Mouse (Mus musculus): ENCODE data around the gene Adgrv1. TPM values are rescaled to one million over a fixed set of nuclear protein-coding genes. Genes with fewer than 3 reads are reported as not detected.
"Not testable (repeated sequence)": the region's sequence is repeated elsewhere in the genome, so short reads cannot be mapped to it uniquely, and the experiment has no call there.

The Adgrv1 gene
- total RNA-seq, 4 experiments from 2014 or later = 1.6 to 2.9 (median 1.7) TPM

DNA sequence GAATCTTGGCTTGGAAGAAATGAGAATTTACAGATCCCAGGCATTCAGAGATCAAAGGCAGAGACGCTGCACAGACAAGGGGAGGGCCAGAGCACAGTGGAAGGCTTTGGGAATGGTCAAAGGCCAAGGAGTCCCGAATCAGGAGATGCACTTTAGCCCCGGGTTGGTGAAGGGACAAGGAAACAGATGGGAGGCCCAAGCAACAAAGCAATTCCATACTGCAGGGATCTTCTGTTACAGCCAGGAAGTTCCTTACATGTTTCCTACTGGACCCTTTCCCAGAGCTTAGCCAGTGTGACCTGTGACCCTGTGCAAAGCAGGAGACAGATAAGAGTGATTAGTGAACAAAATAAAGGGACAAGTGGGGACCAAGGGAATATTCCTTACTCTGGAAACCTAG lies 300.9 kb downstream of the Adgrv1 start:
- peak; percentile 55 for DNase-seq

DNA sequence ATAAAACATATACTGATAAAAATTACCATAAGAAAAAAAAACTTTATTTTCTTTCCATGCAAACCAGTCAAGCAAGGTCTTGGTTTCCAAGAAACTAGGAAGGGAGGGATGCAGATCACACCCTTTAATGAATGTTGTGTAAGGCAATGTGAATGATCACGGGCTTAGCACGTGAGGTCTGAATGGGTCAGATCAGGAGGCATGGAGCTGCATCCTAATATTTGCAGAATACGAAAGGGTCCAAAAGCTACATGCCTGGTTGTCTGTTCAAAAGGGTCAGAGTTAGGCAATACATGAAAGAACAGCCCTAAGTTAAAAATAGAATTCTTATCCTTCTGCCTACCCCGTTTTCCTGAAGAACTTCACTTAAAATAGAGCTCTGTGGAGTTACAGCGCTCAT lies 303.2 kb downstream of the Adgrv1 start:
- no peak for DNase-seq

GRCm38 (mm10) chr13:81328181-81328580 lies 304.8 kb downstream of the Adgrv1 start:
- DNase-seq = no peak

DNA sequence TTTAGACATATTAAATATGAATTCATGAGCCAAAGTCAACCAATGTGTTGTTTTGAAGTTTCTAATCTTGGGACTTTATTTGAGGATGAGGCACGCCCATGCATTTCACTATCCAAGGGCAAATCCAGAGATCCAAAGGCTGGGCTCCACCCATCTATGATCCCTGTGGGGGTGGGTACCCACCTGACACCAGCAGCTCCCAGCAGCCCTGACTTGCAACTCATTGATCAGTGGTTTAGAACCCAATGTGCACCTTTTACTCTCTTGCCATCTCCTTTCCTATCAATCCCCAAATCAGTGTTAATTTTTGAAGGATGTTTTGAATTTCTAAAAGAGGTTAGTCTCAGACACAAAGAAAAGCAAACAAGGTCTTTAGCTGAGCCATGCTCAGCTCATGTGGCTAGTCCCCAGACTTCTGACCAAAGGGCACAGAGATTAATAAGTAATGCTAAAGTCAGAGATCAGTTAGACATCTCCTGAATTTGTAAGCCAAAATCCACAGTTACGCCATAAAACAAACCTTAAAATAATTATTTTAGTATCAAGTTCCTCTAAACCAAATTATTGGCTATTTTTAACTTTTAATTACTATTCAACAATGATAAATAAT lies 307.2 kb downstream of the Adgrv1 start:
- no peak for DNase-seq

- no peak for DNase-seq
Measured at GRCm38 (mm10) chr13:81323546-81324316, 309.2 kb downstream of the Adgrv1 start.

DNA sequence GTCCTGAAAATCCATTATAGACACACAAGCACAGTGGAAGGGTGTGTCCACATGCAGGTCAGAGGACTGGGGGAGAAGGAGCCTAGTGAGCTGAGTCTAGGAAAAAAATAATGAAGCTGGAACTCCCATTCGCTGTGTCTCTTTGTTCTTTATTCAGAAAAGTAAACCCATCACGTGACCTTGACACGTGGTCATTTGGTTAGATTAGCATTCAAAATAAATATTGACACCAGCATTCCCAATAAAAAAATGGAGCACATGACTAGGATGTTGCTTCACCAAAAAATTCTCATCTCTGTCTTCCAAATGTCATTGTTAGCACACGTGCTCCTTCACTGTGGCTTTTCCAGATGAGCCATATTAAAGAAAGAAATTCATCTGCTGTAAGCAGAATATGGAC lies 316.4 kb downstream of the Adgrv1 start:
- DNase-seq = no peak

DNA sequence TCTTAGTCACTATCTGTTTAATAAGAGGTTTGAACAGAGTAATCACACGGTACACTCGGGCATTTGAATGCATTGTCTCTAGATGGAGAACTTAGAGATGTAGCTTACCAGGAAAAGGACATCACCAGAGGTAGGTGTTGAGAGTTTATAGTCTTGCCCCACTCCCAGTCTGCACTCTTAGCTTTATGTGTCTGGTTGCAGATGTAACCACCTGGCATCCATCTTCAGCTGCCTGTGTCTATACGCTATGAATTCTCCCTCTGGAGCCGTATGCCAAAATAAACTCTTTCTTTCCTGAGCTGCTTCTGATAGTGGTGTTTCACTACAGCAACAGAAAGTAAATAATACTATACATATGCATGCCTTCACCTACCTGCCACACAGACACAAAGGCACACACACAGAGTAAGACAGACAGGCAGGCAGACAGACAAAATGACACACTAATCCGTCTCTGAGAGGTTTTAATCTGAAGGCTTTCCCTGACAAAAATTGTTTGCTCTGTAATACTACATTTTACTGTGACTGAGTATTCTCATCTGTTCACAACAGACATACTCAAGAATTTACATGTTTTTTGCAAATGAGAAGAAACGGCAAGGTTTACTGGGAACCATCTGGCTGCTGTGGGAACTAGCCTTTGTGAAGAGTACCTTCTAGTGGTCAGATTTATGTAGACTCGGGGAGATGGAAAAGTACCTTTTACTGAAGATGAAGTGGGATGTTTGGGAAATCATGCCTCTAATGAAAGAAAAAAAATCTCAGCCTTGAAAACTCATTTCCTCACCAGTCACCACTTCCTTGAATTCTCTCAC lies 318.4 kb downstream of the Adgrv1 start:
- no peak for DNase-seq

GRCm38 (mm10) chr13:81312148-81312547 lies 320.8 kb downstream of the Adgrv1 start:
- DNase-seq = peak; percentile 44

- no peak for DNase-seq
Measured at GRCm38 (mm10) chr13:81300851-81301250, 332.1 kb downstream of the Adgrv1 start.

DNA sequence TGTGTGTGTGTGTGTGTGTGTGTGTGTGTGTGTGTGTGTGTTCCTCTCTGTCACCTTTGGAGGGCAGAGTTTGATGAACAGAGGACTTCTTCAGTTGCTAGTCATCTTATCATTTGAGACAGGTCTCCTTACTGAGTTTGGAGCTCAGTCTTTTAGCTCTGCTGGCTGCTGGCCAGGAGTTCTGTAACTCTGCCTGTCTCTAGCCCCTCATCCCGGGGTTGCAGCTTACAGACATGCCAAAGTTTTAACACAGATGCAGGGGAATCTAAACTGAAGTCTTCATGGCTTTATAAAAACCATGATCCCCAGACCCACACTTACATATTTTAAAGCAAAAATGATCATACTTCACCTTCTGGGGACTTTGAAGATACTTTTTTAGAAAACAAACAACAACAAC lies 338.8 kb downstream of the Adgrv1 start:
- DNase-seq = no peak

DNA sequence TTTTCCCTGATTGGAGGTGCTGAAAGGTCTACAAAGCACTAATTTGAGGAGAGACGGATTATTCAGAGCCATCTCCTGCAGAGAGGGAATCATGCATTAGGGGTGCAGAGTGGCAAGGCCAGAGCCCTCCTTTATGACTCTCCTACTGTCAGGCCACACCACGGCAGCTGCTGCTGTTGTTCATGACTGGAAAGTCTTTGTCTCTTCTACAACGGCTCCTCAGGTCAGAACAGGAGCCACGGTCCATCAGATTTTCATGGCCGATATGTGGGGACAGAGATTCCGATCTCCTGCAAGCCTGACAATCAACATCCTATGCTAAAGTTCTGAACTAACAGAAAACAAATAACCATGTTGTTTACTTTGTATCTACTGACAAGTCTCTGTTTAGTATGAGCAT lies 350.8 kb downstream of the Adgrv1 start:
- DNase-seq = no peak

DNA sequence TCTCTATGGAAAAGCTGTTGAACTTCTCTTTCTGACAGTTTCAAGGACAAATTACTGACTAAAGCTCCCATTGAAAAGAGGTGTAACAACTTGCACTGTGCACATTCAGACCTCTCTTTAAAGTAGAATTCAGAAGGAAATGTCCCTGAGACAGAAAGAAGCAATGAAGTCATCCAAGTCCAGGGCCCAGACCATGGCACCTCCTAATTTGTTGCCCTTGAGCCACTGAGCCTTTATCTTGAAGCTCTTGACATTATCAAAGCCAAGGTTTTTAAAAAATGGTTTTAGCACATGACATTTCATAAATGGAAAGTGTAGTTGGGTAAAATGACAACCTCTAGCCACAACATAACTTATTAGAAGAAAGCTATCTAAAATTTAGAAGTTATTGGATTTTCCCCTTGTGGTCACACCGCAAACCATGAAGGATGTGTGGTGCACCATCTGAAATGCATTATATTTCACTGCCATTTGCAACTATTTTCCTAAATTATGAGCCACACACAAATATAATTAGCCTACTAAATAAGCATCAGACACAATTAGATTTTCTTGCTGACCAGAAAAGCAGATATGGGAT lies 352.2 kb downstream of the Adgrv1 start:
- peak; percentile 70 for DNase-seq

GRCm38 (mm10) chr13:81279351-81279736 lies 353.6 kb downstream of the Adgrv1 start:
- no peak for DNase-seq

DNA sequence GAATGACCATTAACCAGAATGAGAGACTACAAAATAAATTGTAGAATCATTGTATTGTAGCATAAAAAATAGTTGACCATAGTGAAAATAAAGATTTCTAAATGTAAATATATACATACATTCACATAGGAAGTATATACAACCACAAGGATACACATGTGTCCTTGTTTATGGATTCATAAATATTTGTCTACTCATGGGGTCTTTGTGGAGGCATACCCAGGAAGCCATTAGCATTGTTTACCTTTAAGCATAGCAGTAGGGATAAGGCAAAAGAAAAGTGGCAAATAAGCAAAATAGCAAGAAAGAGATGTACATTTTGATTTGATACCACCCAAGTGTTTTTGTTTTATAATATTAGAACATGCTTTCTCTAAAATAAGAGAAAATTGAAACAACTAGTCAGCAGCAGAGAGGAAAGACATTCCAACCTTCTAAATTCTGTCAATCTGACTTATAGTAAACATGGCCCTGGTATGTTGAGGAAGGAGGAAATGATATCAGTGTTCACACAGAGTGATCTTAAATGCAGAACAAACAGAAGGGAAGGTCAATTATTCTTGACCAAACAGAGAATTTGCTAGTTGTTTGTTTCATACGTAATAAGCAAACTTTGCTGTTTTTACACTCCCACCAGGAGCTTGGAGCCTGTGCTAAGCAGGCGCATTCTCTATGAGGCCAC lies 354.1 kb downstream of the Adgrv1 start:
- DNase-seq = no peak

DNA sequence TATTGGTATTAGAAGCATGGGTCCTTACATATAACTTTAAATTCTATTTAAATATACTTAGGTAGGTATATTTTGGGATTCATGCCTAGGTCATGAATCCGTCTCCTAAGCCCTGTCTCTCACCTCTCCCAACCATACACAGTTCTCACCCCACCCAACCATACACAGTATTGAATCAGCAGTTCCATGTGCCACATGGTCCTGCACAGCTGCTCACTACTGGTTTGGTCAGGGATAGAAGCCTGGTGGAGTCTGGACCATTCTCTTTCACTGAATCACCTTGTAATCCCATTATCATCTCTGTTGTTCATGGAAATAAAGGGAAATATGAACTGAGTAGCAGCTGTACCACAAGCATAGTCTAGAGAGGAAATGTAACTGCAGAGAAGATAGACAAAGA lies 359.1 kb downstream of the Adgrv1 start:
- DNase-seq = no peak

- no peak for DNase-seq
Measured at GRCm38 (mm10) chr13:81270396-81270795, 362.6 kb downstream of the Adgrv1 start.

DNA sequence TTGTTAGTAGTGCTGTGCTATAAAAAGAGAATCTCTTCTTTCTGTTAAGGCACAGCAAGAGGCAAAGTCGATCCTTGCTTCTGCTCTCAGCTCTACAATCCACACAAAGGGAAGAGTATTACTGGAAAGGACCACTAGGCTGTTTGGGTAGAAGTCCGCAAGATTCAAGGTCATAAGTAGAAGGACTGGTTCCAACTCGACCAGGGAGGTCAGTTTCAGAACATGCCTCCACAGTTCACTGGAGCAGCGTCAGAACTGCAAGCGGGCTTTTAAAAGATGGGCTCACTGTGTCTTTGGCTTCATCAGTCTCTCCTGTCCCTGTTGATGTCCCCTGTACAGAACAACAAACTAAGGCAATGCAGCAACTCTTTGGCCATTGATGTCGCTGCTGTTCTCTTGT lies 363.9 kb downstream of the Adgrv1 start:
- no peak for DNase-seq

DNA sequence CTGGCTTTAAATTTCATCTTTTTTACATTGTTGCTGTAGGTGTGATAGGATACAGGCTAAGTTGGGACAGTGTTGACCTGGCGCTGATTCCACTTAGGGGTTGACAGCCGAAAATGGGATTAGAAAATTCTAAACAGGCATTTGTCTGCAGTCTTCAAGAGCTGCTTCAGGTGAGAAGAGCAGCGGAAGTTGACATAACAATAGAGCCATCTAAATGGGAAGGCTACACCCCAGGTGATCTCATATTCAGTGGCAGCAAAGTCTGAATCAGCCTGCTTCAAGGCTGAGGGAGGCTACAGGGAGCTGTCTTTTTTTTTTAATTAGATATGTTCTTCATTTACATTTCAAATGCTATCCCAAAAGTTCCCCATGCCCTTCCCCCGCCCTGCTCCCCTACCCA lies 365.5 kb downstream of the Adgrv1 start:
- DNase-seq = not testable (repeated sequence)

- no peak for DNase-seq
Measured at GRCm38 (mm10) chr13:81264465-81264864, 368.5 kb downstream of the Adgrv1 start.

DNA sequence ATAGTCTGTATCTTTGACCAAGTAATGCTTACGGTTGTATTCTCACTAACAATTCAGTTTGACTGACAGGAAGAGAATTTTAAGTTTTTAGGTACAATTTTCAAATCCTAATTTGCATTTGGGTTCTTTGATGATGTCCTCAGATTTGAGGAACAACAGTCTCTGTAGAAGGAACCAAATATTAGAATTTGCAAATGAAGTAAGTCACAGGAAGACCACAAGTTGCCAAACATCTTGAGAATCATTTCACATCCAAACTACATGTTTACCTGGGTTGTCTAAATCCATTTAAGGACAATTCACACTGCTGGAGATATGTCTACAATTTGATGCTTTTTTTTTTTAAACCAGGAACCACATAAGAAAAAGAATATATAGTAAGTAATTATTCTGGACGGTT lies 391.8 kb downstream of the Adgrv1 start:
- no peak for DNase-seq

DNA sequence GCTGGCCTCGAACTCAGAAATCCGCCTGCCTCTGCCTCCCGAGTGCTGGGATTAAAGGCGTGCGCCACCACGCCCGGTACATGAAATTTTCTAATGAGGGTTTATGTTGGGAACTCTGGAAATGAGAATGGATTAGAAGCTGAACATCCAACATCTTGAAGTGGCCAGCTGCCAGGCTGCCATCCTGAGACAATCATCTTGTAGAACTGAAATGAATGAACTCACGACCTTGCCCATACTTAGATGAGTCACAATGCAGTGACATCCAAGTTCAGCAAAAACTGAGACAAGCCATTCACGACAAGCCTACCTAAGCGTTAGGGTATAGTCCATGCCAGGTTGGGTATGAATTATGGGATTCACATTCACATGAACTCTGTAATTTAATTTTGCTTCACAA lies 393.1 kb downstream of the Adgrv1 start:
- DNase-seq = peak; percentile 24

- no peak for DNase-seq
Measured at GRCm38 (mm10) chr13:81239427-81239826, 393.5 kb downstream of the Adgrv1 start.

DNA sequence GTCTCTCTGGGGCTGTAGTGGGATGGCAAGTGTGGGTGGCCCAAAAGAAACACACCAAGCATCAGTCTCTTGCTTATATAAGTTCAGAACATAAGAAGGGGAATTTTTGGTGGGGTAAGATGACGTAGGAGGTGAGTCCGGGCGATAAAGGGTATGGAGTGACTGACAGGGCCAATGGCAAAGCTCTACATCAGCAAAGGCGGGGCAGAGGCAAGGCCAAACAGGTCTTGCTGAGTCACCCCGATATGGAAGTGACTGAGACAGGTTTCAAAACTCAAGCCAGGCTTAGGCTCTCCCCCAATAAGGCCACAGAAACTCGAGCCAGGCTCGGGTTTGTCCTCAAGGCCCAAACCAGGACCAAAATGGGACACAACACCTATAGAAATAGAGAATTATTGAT lies 394.1 kb downstream of the Adgrv1 start:
- no peak for DNase-seq

All from adrenal gland, adult 8-10 months (tissue).